Mouse (Mus musculus) bone marrow, adult 2 months (tissue): ENCODE measurements at regions not wholly inside any gene's neighbourhood (a gene's known extent, or its start where the extent isn't known, plus 50 kb on each side); places are given as distances from the start of the nearest gene placed in this dataset.

Experiments used
- H3K27ac ChIP-seq: fragments of 200-500 bp; 2 replicates; pipeline ENCODE4 v1.5.1; 2012; ENCODE audit warnings: low read depth, mild to moderate bottlenecking, control low read depth, inconsistent platforms, low read length; ENCODE audit not compliant: control insufficient read depth, poor library complexity, insufficient read depth
- H3K4me1 ChIP-seq: fragments of 200-500 bp; 2 replicates; pipeline ENCODE4 v1.6.1; 2011; ENCODE audit warnings: low read length; ENCODE audit not compliant: control insufficient read depth, insufficient read depth
- H3K4me3 ChIP-seq: fragments of 200-500 bp; replicated peaks from 2 replicates; pipeline ENCODE3; 2011; ENCODE audit warnings: mild to moderate bottlenecking, low read depth, low read length, control low read depth; ENCODE audit not compliant: control insufficient read depth
- CTCF ChIP-seq: fragments of 200-500 bp; IDR thresholded peaks from 2 replicates; pipeline ENCODE4 v1.5.1; 2011; ENCODE audit warnings: low read length, control low read depth; ENCODE audit not compliant: control insufficient read depth, insufficient read depth
- POLR2A ChIP-seq: fragments of 200-500 bp; IDR thresholded peaks from 2 replicates; pipeline ENCODE4 v1.6.1; 2011; ENCODE audit warnings: low read depth, mild to moderate bottlenecking, control low read depth, low read length, borderline replicate concordance; ENCODE audit not compliant: control insufficient read depth
- WGBS: fragments of 180-500 bp; shearing (Covaris S2); methylation state at CpG from one replicate; pipeline ENCODE4 v1.1.7; 2018; 5-methylcytosine and 5-hydroxymethylcytosine counted together

DNA sequence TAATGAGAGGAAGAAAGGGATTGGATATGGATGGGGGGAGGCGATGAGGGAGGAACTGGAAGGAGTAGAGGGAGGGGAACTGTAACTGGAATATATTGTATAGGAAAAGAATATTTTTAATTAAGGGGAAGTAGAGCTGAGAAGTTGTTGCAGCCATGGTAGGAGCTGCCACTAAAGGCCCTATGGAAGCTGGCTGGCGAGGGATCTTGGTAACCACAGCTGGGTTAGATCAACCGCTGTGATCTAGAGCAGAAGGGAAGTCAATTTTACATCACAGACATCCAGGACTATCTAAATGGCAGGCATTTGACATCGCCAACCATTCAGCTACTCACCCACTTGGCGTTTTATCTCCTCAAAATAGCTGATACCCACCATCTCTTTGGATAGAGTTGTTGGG lies 168.8 kb upstream of the Ap5m1 start:
- no peak for TF ChIP-seq CTCF
- no peak for TF ChIP-seq POLR2A
- WGBS, result 75% methylated on average over 5 of the region's 5 CpGs
- H3K4me3 ChIP-seq, result no peak overlapping the region
- H3K4me1 ChIP-seq, result no peaks in the 10 kb centered on the region
- no peak overlapping the region for H3K27ac ChIP-seq

DNA sequence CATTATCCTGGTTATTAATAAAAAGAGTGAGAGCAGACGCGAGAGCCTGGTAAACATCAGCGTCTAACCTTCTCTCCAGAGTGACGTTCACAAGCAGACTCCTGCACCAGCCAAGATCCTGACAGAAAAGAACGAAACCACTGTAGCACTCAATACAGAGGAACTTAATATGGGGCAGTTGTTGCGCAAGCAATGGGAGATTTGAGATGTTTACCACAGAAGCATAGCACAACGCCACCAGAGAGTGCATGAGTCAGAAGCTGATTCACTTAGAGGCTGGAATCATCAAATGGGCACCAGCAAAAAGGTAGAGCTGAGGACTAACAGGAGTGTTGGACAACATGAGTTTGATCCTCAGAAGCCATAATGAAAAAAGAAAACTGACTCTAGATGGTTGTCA lies 169.7 kb upstream of the Ap5m1 start:
- TF ChIP-seq CTCF (no peak), POLR2A (no peak)
- H3K4me3 ChIP-seq, result no peak overlapping the region
- 66% methylated on average over 7 of the region's 7 CpGs for WGBS
- H3K4me1 ChIP-seq, result no peaks in the 10 kb centered on the region
- no peak overlapping the region for H3K27ac ChIP-seq

DNA sequence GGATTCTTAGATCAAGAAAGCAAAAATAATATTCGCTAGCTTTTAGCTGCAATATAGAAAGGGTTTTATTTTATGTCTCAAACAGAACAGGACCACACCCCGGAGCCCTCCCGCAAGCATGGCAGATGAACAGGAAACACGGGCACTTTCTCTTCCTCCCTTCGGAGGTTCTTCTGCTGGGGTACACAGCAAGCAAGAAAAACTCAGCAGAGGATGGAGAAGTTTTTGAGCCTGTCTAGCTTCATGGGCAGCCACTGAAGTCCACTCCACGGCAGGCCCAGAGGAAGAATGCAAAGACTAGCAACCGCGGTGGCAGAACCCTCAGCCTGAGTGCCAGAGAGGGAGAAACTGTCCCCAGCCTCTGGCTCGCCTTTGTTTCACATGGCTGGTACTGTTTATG lies 174.7 kb upstream of the Ap5m1 start:
- 49% methylated on average over 9 of the region's 9 CpGs for WGBS
- no peak for TF ChIP-seq CTCF
- TF ChIP-seq POLR2A, result no peak
- H3K4me1 ChIP-seq, result no peaks in the 10 kb centered on the region
- peak overlapping the region; percentile 76 for H3K27ac ChIP-seq
- no peak overlapping the region for H3K4me3 ChIP-seq

DNA sequence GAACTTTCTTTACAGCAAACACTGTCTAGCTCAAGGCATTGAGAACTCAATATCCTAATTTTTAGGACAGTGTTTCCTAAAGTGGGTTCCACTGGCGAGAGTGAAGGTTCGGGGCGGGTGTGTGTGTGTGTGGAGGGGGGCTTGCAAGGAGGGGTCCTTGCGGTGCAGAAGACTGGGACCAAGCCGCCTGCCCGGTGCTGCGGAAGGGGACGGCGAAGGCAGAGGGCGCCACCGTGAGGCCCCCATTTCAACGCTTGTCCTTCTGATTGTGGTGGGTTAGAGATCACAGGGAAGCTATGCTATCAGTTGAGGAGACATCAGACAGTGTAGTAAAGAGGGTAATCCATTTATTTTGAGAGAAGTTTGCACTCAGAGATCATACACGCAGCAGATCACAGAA lies 176.9 kb upstream of the Ap5m1 start:
- H3K27ac ChIP-seq, result no peak overlapping the region
- WGBS, result 18% methylated on average over 13 of the region's 13 CpGs
- no peaks in the 10 kb centered on the region for H3K4me1 ChIP-seq
- TF ChIP-seq CTCF, result no peak
- TF ChIP-seq POLR2A, result no peak
- H3K4me3 ChIP-seq, result no peak overlapping the region

DNA sequence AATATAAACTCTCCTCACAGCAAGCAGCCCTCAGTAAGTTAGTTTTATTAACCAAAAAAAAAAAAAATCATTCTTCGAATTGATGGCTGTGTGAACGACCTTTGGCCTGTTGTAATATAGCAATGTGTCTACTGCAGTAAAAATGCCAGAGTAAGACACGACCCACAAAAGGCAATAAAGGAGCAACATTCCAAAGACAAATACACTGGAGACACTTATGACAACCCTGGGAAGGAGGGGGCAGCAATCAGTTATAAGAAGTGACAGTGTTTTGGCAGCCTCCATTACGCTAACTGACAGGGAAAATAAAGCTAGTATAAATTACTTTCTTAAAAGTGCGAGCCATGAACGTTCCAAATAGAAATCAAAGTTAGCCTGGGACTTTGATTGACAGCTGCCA lies 185.9 kb upstream of the Ap5m1 start:
- H3K4me1 ChIP-seq, result no peaks in the 10 kb centered on the region
- no peak overlapping the region for H3K27ac ChIP-seq
- no peak overlapping the region for H3K4me3 ChIP-seq
- WGBS, result 65% methylated on average over 6 of the region's 6 CpGs
- TF ChIP-seq CTCF, result no peak
- TF ChIP-seq POLR2A, result no peak

DNA sequence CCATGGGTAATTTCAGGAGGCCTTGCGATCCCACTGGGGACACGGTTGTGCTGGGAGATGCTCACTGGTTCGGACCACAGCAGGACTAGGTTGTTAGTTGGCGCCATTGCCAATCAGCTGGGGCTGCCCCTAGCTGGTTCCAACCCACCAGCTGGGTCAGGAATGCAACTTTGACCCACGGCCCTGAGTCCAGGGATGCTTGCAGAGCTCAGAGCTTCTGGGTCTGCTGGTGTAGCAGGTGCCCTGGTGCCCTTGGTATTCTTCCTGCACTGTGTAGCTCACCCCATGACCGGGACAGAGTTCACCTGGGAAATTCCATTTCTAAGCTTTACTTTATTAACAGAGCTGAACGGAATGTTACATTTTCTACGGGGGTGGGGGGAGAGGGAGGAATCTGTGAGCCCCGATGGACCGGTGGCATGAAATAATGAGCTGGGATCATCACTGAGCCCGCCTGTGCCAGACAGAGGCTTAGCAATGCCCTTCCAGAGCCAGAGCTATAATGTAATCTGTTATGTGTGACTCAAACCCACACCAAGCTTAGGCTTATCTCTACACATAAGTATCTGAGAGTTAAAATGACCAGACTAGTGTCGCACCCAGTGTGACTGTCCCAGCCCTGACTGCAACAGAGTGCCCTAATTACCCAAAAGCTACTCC lies 187.8 kb upstream of the Ap5m1 start:
- Histone ChIP-seq H3K4me1 (no peaks in the 10 kb centered on the region), H3K4me3 (no peak overlapping the region), H3K27ac (no peak overlapping the region)
- TF ChIP-seq CTCF (no peak), POLR2A (no peak)
- WGBS, result 79% methylated on average over 12 of the region's 12 CpGs

DNA sequence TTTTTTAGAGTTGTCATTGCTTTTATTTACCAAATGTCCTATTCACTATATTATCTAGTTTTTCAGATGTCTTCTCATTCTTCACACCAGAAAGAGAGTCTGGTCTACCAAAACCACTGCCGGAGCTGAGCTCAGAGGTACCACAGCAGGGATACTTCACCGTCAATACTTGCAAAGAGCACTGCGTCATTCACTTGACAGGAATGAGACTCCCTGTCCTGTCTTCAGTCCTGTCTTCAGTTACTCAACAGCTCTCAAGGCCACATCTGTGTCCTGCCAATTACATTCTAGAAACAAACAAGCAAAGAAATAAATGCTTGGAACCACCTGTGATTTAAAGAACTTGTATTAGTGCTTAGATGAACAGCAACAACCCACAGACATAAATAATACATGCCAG lies 194.6 kb upstream of the Ap5m1 start:
- no peaks in the 10 kb centered on the region for H3K4me1 ChIP-seq
- no peak overlapping the region for H3K4me3 ChIP-seq
- no peak for TF ChIP-seq POLR2A
- no peak for TF ChIP-seq CTCF
- no peak overlapping the region for H3K27ac ChIP-seq
- WGBS, result 86% methylated on average over 3 of the region's 3 CpGs

DNA sequence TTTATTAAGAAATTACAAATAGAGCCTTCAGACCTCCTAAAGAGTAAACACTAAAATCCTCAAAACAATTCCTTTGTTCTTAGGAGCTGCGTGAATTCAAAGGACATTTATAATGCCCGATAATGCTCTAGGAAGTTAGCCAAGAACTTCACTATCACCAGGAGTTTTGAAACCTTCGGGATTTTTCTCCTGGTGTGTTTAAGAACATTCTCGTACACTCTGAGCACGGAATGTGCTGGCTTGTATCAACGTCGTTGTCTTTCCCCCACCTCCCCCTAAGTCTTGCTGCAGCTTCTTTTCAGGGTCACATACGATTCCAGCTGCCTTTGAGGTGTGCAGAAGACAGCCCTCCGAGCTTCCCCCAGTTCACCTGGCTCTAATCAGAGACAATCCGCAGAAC lies 195.9 kb upstream of the Ap5m1 start:
- 78% methylated on average over 10 of the region's 10 CpGs for WGBS
- TF ChIP-seq CTCF (no peak), POLR2A (no peak)

DNA sequence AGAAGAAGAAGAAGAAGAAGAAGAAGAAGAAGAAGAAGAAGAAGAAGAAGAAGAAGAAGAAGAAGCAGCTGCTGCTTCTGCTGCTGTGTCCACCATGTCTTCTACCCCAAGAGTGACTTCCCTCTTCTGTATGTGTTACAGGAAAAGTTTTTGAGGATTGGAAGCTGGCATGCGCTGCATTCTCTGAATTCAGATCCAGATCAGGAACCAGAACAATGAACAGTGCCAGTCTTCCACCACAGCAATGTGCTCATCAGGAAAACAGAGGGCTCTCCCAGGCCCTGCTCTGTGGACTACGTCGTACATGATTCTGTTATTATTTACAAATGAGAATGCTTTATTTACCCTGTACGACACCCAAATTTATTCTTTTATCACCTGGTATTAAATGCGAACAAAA lies 181.8 kb upstream of the Otx2 start:
- WGBS, result 77% methylated on average over 5 of the region's 5 CpGs
- TF ChIP-seq CTCF (no peak), POLR2A (no peak)
- H3K27ac ChIP-seq, result no peak overlapping the region
- no peak overlapping the region for H3K4me3 ChIP-seq
- H3K4me1 ChIP-seq, result no peaks in the 10 kb centered on the region

More for the DNA sequence above, 195.9 kb upstream of the Ap5m1 start:
- H3K27ac ChIP-seq, result no peak overlapping the region
- no peaks in the 10 kb centered on the region for H3K4me1 ChIP-seq
- H3K4me3 ChIP-seq, result no peak overlapping the region
